Mouse (Mus musculus) CD8-positive naive resting alpha-beta T cell, adult 2 months (primary cell): Measurements from ENCODE around the gene Rpl10-ps3.

ENCODE experiments used
- DNase-seq, 2 experiments: peaks; one replicate each; pipeline ENCODE4 v3.0.0; 2022; ENCODE audit warnings: low read depth in 2 of 2, low spot score in 2 of 2

The Rpl10-ps3 gene

DNA sequence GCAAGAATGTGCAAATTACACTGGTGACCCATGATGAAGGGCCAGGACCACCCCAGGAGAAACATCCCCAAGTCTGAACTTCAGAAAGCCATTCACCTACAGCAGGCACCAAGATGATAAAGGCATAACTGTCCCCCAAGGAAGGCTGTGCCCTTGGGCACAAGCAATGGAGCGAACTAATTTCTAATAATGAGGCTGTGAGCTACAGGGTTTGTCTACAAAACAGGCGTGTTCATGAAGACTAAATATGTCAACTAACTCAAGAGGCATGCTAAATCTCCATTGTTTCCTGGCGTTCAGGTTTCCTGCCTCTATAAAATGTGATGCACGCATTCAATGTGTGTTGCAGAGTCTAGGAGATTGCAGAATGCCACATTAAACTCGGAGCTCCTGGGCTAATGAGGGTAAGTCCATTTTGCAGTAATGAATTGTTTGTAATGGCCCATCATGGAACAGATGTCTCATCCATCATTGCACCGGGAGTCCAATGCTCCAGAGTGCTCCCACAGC lies 33.7 kb downstream of the Rpl10-ps3 start:
- DNase-seq = no peak

- no peak for DNase-seq
These were observed 38.9 kb downstream of the Rpl10-ps3 start for GRCm38 (mm10) chr9:50305666-50306402.

DNA sequence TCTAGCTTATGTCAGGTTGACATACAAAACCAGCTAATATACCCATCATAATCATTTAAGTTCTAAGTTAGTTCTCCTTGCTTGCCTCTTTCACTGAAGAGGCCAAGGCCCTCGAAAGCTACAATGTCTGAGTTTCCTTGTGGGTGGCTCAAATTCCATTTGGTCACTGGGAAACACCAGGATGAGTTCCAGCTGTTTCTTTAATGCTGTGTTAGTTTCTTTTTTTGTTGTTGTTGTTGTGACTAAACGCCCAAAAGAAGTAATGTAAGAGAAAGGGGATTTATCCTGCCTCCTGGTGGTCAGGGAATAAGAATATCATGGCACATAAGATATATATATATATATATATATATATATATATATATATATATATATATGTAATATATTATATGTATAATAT lies 39.7 kb downstream of the Rpl10-ps3 start:
- DNase-seq = no peak

DNA sequence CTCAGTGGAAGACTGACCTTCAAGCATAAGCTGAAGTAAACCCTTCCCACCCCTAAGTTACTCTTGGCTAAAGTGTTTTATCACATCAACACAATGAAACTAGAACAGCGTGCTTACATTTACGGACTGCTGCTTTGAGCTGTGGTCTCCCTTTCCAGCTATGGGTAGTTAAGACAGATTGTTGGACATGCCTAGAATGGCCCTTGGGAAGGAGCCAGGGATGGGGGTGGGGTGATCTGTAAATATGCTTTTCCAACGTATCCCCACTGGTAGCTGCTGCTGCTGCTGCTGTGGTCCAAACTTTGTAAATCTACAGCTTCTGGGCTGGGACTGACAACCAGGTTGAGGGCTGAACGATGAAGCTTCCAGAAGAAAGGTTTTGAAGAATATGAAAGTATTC lies 40.8 kb downstream of the Rpl10-ps3 start:
- no peak for DNase-seq

DNA sequence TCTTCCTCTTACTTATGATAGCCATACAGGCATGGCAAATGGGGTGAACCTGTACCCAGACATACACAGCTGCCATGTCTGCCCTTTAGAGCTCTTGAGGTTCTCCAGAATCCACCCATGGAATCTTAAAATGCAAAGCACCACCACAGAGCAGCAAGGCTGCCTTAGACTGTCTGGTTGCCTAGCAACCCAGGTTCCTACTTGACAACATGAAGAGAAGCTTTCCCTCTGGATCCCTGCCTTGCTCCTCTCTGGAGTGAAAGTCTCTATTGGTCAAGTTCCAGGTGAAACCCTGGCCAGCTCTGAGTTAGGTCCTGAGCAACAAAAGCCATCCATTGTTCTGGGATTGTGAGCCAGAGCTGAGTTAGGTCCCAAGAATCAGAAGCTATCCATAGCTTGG lies 43.0 kb downstream of the Rpl10-ps3 start:
- DNase-seq = no peak

DNA sequence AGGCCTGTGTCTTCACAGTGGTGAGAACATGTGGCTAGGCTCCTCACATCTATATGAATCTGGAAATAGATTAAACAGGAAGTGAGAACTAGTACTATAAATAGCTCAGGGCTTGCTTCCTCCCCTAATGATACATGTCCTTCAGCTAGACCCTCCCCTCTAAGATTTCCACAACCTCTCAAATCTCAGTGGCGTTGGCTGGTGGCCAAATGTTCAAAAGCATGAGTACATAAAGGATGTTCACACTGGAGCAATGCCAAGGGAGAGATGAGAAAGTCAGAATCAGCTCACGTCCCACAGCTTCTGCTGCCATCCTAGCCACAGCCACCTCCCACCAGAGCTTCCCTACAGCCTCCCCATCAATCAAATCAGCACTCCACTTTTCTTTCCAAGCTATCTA lies 46.4 kb downstream of the Rpl10-ps3 start:
- DNase-seq = no peak
